Mouse (Mus musculus): ENCODE data around the gene Serpinb1c. TPM values are rescaled to one million over a fixed set of nuclear protein-coding genes. Genes with fewer than 3 reads are reported as not detected.

The Serpinb1c gene
- polyA plus RNA-seq, 1 experiment, result not detected

- DNase-seq (ENCODE audit: low read depth), result no peak
- no peak for TF ChIP-seq CTCF (IDR thresholded peaks at IDR 0.05; ENCODE audit: borderline replicate concordance, extremely low read depth, insufficient read depth, insufficient read length)
- no peak for TF ChIP-seq POLR2A (IDR thresholded peaks at IDR 0.05; ENCODE audit: borderline replicate concordance, extremely low read depth, insufficient read depth, insufficient read length, poor library complexity, severe bottlenecking)
Measured at GRCm38 (mm10) chr13:32863456-32863855, 34.6 kb downstream of the Serpinb1c start.

GRCm38 (mm10) chr13:32860821-32861220, 37.2 kb downstream of the Serpinb1c start:
- TF ChIP-seq CTCF (IDR thresholded peaks at IDR 0.05; ENCODE audit: borderline replicate concordance, extremely low read depth, insufficient read depth, insufficient read length) (no peak), POLR2A (IDR thresholded peaks at IDR 0.05; ENCODE audit: borderline replicate concordance, extremely low read depth, insufficient read depth, insufficient read length, poor library complexity, severe bottlenecking) (no peak)
- DNase-seq (ENCODE audit: low read depth), result no peak

DNA sequence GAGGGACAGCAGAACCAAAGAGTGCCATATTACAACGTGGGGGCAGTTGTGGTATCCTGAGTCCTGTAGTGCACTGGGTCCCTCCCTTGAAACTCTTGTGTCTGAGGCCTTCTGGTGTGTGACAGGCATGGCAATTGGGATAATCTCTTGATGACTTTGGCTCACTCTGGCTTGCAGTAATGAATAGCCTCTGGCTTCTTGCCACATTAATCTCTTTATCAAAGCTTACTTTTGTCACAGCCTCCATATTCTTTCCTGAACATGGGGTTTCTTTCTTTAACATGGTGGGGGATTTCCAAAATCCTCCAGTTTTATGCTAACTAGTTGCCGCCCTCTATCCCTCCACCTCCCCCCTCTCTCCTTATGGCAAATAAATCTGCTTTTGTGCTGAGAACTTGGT, 44.9 kb downstream of the Serpinb1c start:
- TF ChIP-seq CTCF (IDR thresholded peaks at IDR 0.05; ENCODE audit: borderline replicate concordance, extremely low read depth, insufficient read depth, insufficient read length), result no peak
- no peak for TF ChIP-seq POLR2A (IDR thresholded peaks at IDR 0.05; ENCODE audit: borderline replicate concordance, extremely low read depth, insufficient read depth, insufficient read length, poor library complexity, severe bottlenecking)
- peak; percentile 80 for DNase-seq (ENCODE audit: low read depth)

GRCm38 (mm10) chr13:32852539-32852938, 45.5 kb downstream of the Serpinb1c start:
- DNase-seq (ENCODE audit: low read depth), result no peak
- TF ChIP-seq POLR2A (IDR thresholded peaks at IDR 0.05; ENCODE audit: borderline replicate concordance, extremely low read depth, insufficient read depth, insufficient read length, poor library complexity, severe bottlenecking), result no peak
- TF ChIP-seq CTCF (IDR thresholded peaks at IDR 0.05; ENCODE audit: borderline replicate concordance, extremely low read depth, insufficient read depth, insufficient read length), result no peak

DNA sequence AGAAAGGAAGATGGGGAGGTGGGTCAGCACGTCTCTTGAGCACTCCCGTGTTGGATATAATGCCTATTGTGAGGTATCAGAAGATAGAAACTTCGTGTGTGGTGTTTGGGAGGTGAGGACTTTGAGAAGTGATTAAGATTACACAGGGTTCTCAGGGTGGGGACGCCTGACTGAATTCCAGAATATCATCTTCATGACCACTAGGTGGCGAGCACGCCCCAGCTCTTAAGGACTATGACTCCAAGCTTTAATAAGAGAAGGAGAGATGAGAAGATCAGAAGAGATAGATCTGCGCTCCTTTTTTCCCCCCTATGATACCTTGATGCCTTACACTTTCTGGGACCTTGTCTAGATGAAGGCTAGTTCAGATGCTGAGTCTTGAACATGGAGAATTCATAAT, 46.0 kb downstream of the Serpinb1c start:
- TF ChIP-seq CTCF (IDR thresholded peaks at IDR 0.05; ENCODE audit: borderline replicate concordance, extremely low read depth, insufficient read depth, insufficient read length) (peak; percentile 77; the same call in 1 of the 2 replicates), POLR2A (IDR thresholded peaks at IDR 0.05; ENCODE audit: borderline replicate concordance, extremely low read depth, insufficient read depth, insufficient read length, poor library complexity, severe bottlenecking) (no peak)
- DNase-seq (ENCODE audit: low read depth), result peak; percentile 75

GRCm38 (mm10) chr13:32850668-32851404, 47.2 kb downstream of the Serpinb1c start, which contains the start of gene Serpinb1a:
Serpinb1a (minus strand) TSS chr13:32851185.
- TF ChIP-seq POLR2A (IDR thresholded peaks at IDR 0.05; ENCODE audit: borderline replicate concordance, extremely low read depth, insufficient read depth, insufficient read length, poor library complexity, severe bottlenecking) (no peak), CTCF (IDR thresholded peaks at IDR 0.05; ENCODE audit: borderline replicate concordance, extremely low read depth, insufficient read depth, insufficient read length) (no peak)
- no peak for DNase-seq (ENCODE audit: low read depth)

DNA sequence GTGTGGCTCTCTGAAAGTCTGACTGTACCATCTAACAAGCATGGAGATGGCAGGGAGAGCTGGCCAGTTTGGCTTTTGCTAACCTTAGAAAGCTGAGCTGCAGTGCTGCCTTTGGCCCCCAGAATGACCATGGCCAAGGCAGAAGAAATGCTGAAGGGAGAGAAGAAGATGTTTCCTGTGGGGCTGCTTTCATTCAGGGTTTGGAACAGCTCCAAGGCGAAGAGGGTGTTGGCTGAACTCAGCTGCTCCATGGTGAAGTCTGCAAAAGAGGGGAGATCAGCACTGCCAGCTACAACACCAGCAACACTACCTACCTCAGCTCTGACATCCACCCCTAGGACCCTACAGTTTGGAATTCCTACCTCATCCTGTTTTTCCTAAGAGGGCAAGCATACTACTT, 47.9 kb downstream of the Serpinb1c start:
- TF ChIP-seq POLR2A (IDR thresholded peaks at IDR 0.05; ENCODE audit: borderline replicate concordance, extremely low read depth, insufficient read depth, insufficient read length, poor library complexity, severe bottlenecking) (no peak), CTCF (IDR thresholded peaks at IDR 0.05; ENCODE audit: borderline replicate concordance, extremely low read depth, insufficient read depth, insufficient read length) (no peak)

DNA sequence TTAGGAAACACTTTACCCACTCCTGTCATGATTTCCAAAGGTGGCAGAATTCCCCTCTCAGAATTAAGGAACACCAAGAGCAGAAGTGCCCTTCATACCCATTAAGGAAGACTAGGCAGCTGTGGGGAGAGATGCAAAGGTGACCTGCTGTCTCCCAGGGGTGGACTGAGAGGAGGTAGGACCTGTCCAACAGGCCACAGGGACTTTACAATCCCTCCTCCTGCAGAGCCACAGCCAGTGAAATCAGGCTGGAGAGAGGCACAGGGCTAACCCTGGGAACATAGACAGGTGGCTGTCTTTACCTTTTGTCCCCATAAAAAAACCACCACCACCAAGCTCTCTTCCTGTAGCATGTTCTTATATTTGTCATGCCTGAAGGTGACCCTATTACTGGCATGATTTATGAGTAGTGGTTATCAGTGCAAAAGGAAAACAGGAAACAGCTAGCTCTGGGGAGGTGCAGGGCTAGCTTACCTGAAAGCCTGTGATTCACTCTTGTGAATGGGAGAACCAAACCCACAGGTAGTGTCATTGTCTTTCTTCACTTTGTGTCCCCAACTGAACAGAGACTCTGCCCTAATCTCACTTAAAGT, 48.4 kb downstream of the Serpinb1c start:
- no peak for TF ChIP-seq CTCF (IDR thresholded peaks at IDR 0.05; ENCODE audit: borderline replicate concordance, extremely low read depth, insufficient read depth, insufficient read length)
- no peak for TF ChIP-seq POLR2A (IDR thresholded peaks at IDR 0.05; ENCODE audit: borderline replicate concordance, extremely low read depth, insufficient read depth, insufficient read length, poor library complexity, severe bottlenecking)
- DNase-seq (ENCODE audit: low read depth), result no peak

More for the DNA sequence above, 47.9 kb downstream of the Serpinb1c start:
- DNase-seq (ENCODE audit: low read depth), result no peak

DNA sequence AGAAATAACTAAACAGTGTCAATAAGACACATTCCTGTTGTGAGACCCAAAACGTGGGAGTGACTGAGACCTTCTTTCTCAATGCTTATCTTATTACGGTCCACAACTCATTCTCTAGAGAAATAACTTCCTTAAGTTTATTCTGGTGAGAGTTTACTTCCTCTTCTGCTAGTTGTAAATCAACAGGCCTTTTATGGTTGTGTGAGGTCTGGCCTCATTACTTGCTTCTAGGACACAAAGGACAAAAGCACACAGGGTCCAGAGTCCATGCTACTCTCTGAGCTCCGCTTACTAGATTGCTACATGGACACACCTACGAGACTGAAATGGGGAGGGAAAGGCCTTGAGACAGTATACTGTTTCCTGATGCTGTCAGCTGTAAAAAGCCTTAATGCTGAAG, 48.9 kb downstream of the Serpinb1c start:
- TF ChIP-seq POLR2A (IDR thresholded peaks at IDR 0.05; ENCODE audit: borderline replicate concordance, extremely low read depth, insufficient read depth, insufficient read length, poor library complexity, severe bottlenecking), result no peak
- TF ChIP-seq CTCF (IDR thresholded peaks at IDR 0.05; ENCODE audit: borderline replicate concordance, extremely low read depth, insufficient read depth, insufficient read length), result no peak
- DNase-seq (ENCODE audit: low read depth), result no peak

- DNase-seq (ENCODE audit: low read depth), result no peak
- no peak for TF ChIP-seq CTCF (IDR thresholded peaks at IDR 0.05; ENCODE audit: borderline replicate concordance, extremely low read depth, insufficient read depth, insufficient read length)
Measured at GRCm38 (mm10) chr13:32846221-32846620, 51.8 kb downstream of the Serpinb1c start.

DNA sequence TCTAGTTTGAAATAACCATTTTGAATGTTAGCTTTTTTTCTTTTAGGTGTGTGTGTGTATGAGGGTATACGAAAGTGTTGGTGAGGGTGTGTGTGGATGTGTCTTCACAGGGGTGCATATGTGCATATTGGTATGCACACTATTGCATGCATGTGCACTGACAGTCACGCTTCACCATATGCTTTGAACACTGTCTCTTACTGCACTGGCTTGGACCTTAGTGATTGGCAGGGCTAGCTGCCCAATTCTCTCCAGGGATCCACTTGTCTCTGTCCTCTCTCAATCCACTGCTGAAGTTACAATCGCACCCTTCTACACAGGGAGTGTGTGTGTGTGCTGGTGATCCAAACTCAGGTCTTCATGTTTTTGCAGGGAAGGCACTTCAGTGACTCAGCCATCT, 56.7 kb downstream of the Serpinb1c start:
- DNase-seq (ENCODE audit: low read depth), result no peak
- TF ChIP-seq POLR2A (IDR thresholded peaks at IDR 0.05; ENCODE audit: borderline replicate concordance, extremely low read depth, insufficient read depth, insufficient read length, poor library complexity, severe bottlenecking), result no peak
- no peak for TF ChIP-seq CTCF (IDR thresholded peaks at IDR 0.05; ENCODE audit: borderline replicate concordance, extremely low read depth, insufficient read depth, insufficient read length)

GRCm38 (mm10) chr13:32839314-32839713, 58.7 kb downstream of the Serpinb1c start:
- no peak for DNase-seq (ENCODE audit: low read depth)
- TF ChIP-seq POLR2A (IDR thresholded peaks at IDR 0.05; ENCODE audit: borderline replicate concordance, extremely low read depth, insufficient read depth, insufficient read length, poor library complexity, severe bottlenecking), result no peak
- TF ChIP-seq CTCF (IDR thresholded peaks at IDR 0.05; ENCODE audit: borderline replicate concordance, extremely low read depth, insufficient read depth, insufficient read length), result no peak

All from brain, embryonic 14.5 days (tissue).